Mouse (Mus musculus): ENCODE measurements around the gene Ndufaf7. TPM values are rescaled to one million over a fixed set of nuclear protein-coding genes. Genes with fewer than 3 reads are reported as not detected.

The Ndufaf7 gene
- total RNA-seq, 2 experiments from 2014 or later = 47.3 to 48.6 TPM

GRCm38 (mm10) chr17:78952070-78952469, 15.1 kb downstream of the Ndufaf7 start:
- intact Hi-C loops (cut with DNase I) = no loop called here
- DNase-seq (ENCODE audit: low spot score) = no peak

- intact Hi-C loops (cut with DNase I) = no loop called here
- DNase-seq (ENCODE audit: low spot score) = no peak
Measured at GRCm38 (mm10) chr17:78953240-78953639, 16.3 kb downstream of the Ndufaf7 start.

DNA sequence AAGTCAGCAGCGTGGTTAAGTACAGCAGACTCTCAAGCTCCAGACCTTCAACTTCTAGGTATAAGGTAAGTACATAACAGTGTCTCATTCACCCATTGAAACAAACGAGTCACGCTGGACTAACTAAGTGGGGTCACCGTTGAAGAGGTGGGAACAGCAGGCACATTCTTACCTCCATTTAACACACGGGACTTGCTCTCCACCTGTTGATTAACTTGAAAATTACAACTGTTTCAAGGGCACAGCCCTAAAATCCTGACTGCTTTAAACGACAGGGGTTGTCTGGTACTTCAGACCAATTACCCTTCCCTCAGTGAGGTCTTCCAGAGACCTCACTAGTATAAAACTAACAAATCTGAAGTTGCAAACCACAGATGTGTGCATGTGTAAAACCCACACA, 22.5 kb downstream of the Ndufaf7 start:
- intact Hi-C loops (cut with DNase I) = no loop called here

GRCm38 (mm10) chr17:78964387-78964786, 27.5 kb downstream of the Ndufaf7 start:
- no peak for DNase-seq (ENCODE audit: low spot score)
- intact Hi-C loops (cut with DNase I) = no loop called here

More for the DNA sequence above, 22.5 kb downstream of the Ndufaf7 start:
- no peak for DNase-seq (ENCODE audit: low spot score)

DNA sequence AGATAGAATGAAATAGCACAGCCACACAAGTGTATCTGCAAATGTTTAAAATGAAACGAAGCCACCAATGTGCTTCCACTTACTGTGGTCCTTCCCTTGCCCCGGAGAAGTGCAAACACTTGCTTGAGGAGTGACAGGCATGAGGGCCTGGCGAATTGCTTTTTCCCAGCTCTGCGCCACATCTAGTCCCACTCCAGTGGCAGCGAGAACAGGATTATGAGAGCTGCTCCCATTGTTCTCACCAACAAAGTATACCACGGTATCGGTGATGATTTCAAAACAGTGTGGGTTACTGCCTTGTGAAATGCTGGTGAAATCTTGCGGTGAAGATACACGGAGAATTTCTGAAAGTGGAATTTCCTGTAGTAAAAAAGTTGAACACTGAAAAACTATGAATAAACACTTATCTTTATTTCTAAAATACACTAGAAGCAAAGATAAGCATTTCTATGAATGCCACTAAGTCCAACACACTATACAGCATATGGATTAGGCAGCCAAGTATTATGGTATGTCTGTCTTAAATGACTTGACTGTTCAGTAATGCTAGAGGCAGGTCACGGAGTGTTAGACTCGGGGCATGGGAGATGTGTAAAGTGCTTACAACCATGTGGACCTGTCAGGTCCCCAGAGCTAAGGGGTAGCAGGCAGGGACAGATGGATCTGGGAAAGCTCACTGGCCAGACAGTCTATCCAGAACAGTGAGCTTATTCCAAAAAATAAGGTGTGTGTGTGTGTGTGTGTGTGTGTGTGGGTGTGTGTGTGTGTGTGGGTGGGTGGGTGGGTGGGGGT, 29.4 kb downstream of the Ndufaf7 start:
- DNase-seq (ENCODE audit: low spot score) = no peak
- intact Hi-C loops (cut with DNase I) = no loop called here

- no peak for DNase-seq (ENCODE audit: low spot score)
- intact Hi-C loops (cut with DNase I) = no loop called here
Measured at GRCm38 (mm10) chr17:78968500-78968899, 31.6 kb downstream of the Ndufaf7 start.

GRCm38 (mm10) chr17:78983166-78983565, 46.2 kb downstream of the Ndufaf7 start:
- DNase-seq (ENCODE audit: low spot score) = no peak
- intact Hi-C loops (cut with DNase I) = no loop called here

- no peak for DNase-seq (ENCODE audit: low spot score)
Measured at GRCm38 (mm10) chr17:78983736-78984135, 46.8 kb downstream of the Ndufaf7 start.

DNA sequence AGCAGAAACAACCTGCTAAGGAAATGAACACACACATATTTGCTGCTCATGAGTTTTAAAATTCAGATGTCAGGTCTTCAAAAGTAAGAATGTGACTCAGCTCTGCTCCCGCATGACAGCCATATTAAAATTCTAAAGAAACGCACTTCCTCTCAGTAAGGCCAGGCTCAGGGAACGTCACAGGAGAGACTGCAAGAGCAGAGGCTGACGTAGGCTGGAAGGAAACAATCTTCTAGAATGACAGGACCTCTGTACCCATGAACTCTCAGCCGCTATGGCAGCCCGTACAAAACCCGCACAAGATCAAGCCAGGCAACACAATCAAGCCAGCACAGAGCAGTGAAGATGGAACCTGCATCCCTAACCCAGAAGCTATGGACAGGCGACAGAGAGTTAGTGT, 52.1 kb downstream of the Ndufaf7 start:
- intact Hi-C loops (cut with DNase I) = no loop called here
- DNase-seq (ENCODE audit: low spot score) = no peak

More at GRCm38 (mm10) chr17:78983736-78984135, 46.8 kb downstream of the Ndufaf7 start:
- intact Hi-C loops (cut with DNase I) = no loop called here

GRCm38 (mm10) chr17:78991549-78991948, 54.6 kb downstream of the Ndufaf7 start:
- DNase-seq (ENCODE audit: low spot score) = no peak
- intact Hi-C loops (cut with DNase I) = no loop called here

- intact Hi-C loops (cut with DNase I) = no loop called here
- DNase-seq (ENCODE audit: low spot score) = no peak
Measured at GRCm38 (mm10) chr17:78992303-78993027, 55.5 kb downstream of the Ndufaf7 start.

DNA sequence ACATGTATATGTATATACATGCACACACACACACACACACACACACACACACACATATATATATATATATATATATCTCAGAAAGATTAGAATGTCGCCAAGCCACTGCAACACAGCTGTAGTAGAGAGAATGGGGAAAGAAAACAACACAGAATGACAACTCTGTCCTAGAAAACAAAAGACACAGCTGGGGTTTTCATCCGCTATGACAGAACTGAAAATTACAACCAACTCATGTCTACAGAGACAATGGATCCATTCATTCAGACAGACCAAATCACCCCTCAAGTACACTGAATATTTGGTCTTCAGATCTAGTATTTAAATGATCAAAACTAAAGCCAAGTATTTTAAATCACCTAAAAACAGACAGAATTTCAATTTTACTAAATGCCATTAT, 56.7 kb downstream of the Ndufaf7 start:
- DNase-seq (ENCODE audit: low spot score) = no peak
- intact Hi-C loops (cut with DNase I) = no loop called here

DNA sequence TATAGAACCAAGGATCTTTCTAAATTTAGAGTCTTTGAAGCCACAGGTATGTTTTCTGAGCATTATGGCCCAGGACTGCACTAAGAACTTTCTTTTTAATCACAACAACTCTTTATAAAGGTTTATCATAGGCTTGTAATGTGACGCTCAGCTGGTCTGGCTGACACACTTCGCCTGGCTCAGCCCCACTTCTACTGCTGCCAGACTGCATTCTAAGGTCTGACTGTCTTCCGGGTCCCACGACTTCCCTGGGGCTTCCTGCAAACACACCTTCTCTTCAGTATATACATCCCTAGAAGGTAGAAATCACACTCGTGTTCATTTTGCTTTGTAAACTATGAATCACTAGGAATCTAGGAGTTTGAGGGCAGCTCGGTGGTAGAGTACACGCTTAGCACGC, 57.4 kb downstream of the Ndufaf7 start:
- intact Hi-C loops (cut with DNase I) = no loop called here
- no peak for DNase-seq (ENCODE audit: low spot score)

DNA sequence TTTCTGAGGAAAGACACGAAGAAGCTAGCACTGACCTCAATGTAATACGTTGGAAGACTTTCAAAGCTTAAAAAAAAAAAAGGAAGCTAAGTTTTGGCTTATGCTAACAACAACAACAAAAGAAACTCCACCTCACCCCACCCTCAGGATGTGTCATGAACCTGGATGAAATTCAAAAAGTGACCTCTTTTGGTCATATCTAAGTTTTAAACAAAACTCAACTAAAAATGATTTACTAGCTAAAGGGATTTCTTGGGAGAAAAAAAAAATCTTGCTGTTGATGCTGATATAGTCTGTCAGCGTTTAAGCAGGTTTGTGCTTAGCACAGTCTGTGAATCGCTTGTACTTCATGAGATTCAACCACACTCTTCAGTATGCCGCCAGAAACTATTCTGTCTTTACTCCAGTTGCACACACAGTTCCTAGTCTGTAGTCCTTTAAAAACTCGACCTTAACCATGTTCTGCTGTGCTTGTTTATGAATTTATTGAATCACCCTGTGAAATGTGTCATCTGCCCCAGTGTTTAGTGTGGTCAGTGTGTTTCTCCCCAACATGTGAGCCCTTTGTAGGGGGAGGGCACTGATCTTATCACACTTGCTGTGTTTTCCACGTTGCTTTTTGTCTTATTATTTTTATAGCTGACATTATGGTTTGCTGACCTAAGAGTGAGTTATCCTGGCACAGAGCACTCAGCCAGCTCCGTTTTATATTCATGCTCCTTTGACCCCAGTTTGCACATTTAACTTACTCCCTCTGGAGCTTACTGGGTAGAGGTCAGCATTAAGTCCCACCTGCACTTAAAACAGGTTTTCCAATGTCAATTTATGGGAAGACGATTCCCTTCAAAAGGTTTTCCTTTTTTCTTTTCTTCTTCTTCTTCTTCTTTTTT, 58.2 kb downstream of the Ndufaf7 start:
- DNase-seq (ENCODE audit: low spot score) = no peak
- intact Hi-C loops (cut with DNase I) = no loop called here

Other genes with a start within 250 kb of the Ndufaf7 start
- gene Strn, start 199.9 kb upstream of the Ndufaf7 start, total RNA-seq (2021) = 10 to 100 TPM; 23.8 to 25.2 TPM
- gene Heatr5b, start 101.8 kb upstream of the Ndufaf7 start, total RNA-seq (2021) = 10 to 100 TPM; 38.6 to 43.0 TPM
- 10 to 100 TPM; 29.4 to 32.3 TPM for gene Gpatch11, start 101.6 kb upstream of the Ndufaf7 start, total RNA-seq (2021)
- gene Eif2ak2, start 54.6 kb upstream of the Ndufaf7 start, total RNA-seq (2021) = 1 to 10 TPM; 8.5 to 9.7 TPM
- not detected for gene Sult6b1, start 30.1 kb upstream of the Ndufaf7 start, total RNA-seq (2021)
- gene Cebpzos, start 20.6 kb upstream of the Ndufaf7 start, total RNA-seq (2021) = 10 to 100 TPM; 54.9 to 58.6 TPM
- 10 to 100 TPM; 18.9 to 19.2 TPM for gene Cebpz, start 70 bp upstream of the Ndufaf7 start, total RNA-seq (2021)
- 10 to 100 TPM; 16.5 to 19.8 TPM for gene Prkd3, start 83.7 kb downstream of the Ndufaf7 start, total RNA-seq (2021)
- gene Qpct, start 114.8 kb downstream of the Ndufaf7 start, total RNA-seq (2021) = 1 to 10 TPM; 5.9 to 7.2 TPM